Mouse (Mus musculus) left cerebral cortex, adult 2 months (tissue): Measurements from ENCODE around the gene Cdc6. TPM values are rescaled to one million over a fixed set of nuclear protein-coding genes. Genes with fewer than 3 reads are reported as not detected.

Experiments
- DNase-seq, 2 experiments: peaks; one replicate each; pipeline ENCODE4 v3.0.0; 2021 to 2022; ENCODE audit warnings: low spot score in 2 of 2, mixed read lengths in 1 of 2; ENCODE audit errors: extremely low spot score in 1 of 2
- H3K27ac ChIP-seq: fragments of 200-600 bp; 2 replicates; pipeline ENCODE4 v1.8.1; 2022
- H3K4me3 ChIP-seq: fragments of 200-600 bp; 2 replicates; pipeline ENCODE4 v1.8.1; 2022
- CTCF ChIP-seq: fragments of 200-600 bp; IDR thresholded peaks from 2 replicates; pipeline ENCODE4 v1.8.1; 2022; ENCODE audit warnings: antibody characterized with exemption, mild to moderate bottlenecking, moderate library complexity
- intact Hi-C: fragments of 180-260 bp; cut with DNase I; formaldehyde crosslinking; loops from one replicate; pipeline ENCODE4 v1.15.1; 2025
- total RNA-seq, 2 experiments: library from RNA; stranded (reverse); gene quantifications; 2 replicates each; pipeline ENCODE4 v1.2.3; 2021

Gene Cdc6
- total RNA-seq, 2 experiments from 2014 or later: 0.35 to 0.36 TPM

GRCm38 (mm10) chr11:98935123-98935522 is 27.5 kb downstream of the Cdc6 start:
- intact Hi-C loops: no loop called here
- no peak for TF ChIP-seq CTCF
- no peak for DNase-seq
- Histone ChIP-seq H3K27ac (no peak overlapping the region), H3K4me3 (no peak overlapping the region)

DNA sequence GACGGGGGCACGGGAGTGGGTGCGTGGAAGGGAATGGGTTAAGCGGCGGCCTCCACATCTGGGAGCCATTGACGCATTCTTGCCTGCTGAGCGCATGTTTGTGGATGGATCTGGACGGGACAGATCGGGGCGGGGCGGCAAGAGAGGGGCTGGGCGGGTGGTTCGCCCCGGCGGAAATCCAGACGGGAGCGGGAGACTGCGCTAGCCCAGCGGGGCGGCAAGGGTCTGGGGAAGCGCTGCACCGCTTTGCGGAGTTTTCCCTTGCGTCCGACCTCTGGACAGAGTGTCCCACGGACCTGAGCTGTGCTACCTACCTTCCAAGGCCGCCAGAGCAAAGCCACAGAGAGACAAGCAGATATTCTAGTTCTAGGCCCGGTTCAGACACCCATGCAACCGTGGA is 28.6 kb downstream of the Cdc6 start:
- TF ChIP-seq CTCF: no peak
- no peak for DNase-seq
- intact Hi-C loops: no loop called here
- peak overlapping the region; percentile 21 for H3K4me3 ChIP-seq
- H3K27ac ChIP-seq: peak overlapping the region; percentile 56

GRCm38 (mm10) chr11:98936606-98937409 is 29.2 kb downstream of the Cdc6 start:
- Histone ChIP-seq H3K27ac (peak overlapping the region; percentile 56), H3K4me3 (peak overlapping the region; percentile 57)
- intact Hi-C loops: no loop called here
- no peak for DNase-seq
- no peak for TF ChIP-seq CTCF

DNA sequence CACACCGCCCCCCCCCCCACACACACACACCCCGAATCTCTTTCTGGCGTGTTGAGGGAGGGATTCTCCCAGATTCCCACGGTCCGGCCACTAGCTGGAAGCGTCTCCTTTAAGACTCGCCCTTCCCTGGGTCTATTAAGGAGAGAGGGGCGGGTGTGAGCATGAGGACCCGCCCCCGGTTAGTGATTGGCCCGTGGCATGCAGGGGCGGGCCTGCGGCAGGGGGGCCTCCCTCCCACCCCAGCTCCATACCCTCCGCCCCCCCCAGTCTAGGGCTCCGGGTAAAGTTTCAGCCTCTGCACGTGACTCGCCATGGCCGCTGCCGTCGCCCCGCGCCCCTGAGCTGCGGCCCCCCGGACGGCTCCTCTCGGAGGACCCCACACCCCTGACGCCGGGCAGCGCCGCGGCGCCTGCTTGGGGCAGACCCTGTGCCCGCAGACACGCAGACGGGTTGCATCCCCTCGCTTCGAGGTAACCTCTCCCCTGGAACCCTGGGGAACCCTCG is 29.9 kb downstream of the Cdc6 start:
- peak in 1 of 2 experiments; percentile 75 for DNase-seq
- intact Hi-C loops: no loop called here
- TF ChIP-seq CTCF: no peak
- H3K27ac ChIP-seq: peak overlapping the region; percentile 80
- H3K4me3 ChIP-seq: peak overlapping the region; percentile 57

- no peak for TF ChIP-seq CTCF
- intact Hi-C loops: no loop called here
- peak overlapping the region; percentile 57 for H3K4me3 ChIP-seq
- peak overlapping the region; percentile 80 for H3K27ac ChIP-seq
- peak in 1 of 2 experiments; percentile 48 for DNase-seq
Observed at GRCm38 (mm10) chr11:98937914-98938694, 30.5 kb downstream of the Cdc6 start.

DNA sequence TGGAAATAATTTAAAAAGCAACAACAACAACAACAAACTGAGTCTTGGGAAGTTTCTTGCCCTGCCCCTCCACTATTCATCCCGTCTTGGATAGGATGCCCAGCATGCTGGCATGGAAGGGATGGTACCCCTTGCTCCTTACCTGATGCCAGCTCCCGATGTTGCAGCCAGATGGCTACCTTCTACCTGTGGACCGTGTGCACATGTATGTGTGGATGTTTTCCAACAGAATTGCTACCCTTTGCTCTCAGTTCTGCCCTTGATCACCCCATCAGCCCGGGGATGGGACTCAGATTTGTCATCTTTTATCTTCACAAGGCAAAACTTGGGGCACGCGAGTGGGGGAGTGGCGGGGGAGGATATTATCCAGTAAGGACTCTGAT is 31.1 kb downstream of the Cdc6 start:
- Histone ChIP-seq H3K4me3 (peak overlapping the region; percentile 57), H3K27ac (no peak overlapping the region; the same call in 1 of the 2 replicates)
- no peak for TF ChIP-seq CTCF
- DNase-seq: no peak
- intact Hi-C loops: no loop called here

- Histone ChIP-seq H3K27ac (peak overlapping the region; percentile 4; the same call in 1 of the 2 replicates), H3K4me3 (no peak overlapping the region)
Observed at GRCm38 (mm10) chr11:98939084-98939952, 31.7 kb downstream of the Cdc6 start.

DNA sequence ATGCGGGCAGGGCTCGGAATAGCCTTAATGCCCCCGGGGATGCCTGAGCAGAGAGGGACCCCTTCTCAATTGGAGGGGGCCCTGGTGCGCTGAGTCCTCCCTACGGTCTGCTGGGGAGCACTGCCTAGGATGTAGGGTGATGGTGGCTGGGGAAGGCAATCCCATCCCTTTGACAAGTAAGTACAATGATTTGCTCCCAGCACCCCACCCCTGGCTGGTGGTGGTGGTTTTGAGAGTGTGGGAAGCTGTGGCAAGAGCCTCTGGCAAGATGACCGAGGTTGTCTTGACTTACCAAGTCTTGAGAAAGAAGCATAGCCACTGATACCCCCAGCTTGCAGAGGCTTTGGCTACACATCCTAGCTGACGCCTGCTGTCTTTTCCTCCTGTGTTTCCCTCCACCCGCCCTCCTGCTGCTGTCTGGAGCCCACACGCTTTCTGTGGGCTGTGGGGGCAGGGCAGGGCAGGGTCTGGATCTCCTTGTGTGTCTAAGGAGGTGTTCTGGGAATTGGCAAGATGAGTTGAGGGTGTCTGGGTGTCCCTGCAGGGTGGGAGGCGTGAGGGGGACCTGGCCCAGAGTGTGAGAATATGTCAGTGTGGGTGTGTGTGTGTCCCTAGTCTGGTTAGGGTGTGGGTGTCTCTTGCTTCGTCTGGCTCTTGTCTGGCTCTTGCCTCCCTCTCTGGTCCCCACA is 32.5 kb downstream of the Cdc6 start:
- DNase-seq: peak; percentile 53 to 62
- intact Hi-C loops: loop anchor here (1.0 to 2.0 kb wide), 2 partner anchors 15 to 23 kb away; no protein-coding TSS in a partner anchor
- H3K4me3 ChIP-seq: peak overlapping the region; percentile 11; the same call in 1 of the 2 replicates
- no peak for TF ChIP-seq CTCF
- H3K27ac ChIP-seq: peak overlapping the region; percentile 4; the same call in 1 of the 2 replicates

More at GRCm38 (mm10) chr11:98939084-98939952, 31.7 kb downstream of the Cdc6 start:
- no peak for DNase-seq
- intact Hi-C loops: no loop called here
- no peak for TF ChIP-seq CTCF

- DNase-seq: no peak
- peak overlapping the region; percentile 86; the same call in 1 of the 2 replicates for H3K27ac ChIP-seq
- peak overlapping the region; percentile 13; the same call in 1 of the 2 replicates for H3K4me3 ChIP-seq
- TF ChIP-seq CTCF: no peak
- intact Hi-C loops: loop anchor here (1.0 to 2.0 kb wide), 2 partner anchors 14 to 23 kb away; no protein-coding TSS in a partner anchor
Observed at GRCm38 (mm10) chr11:98940776-98941175, 33.2 kb downstream of the Cdc6 start.

DNA sequence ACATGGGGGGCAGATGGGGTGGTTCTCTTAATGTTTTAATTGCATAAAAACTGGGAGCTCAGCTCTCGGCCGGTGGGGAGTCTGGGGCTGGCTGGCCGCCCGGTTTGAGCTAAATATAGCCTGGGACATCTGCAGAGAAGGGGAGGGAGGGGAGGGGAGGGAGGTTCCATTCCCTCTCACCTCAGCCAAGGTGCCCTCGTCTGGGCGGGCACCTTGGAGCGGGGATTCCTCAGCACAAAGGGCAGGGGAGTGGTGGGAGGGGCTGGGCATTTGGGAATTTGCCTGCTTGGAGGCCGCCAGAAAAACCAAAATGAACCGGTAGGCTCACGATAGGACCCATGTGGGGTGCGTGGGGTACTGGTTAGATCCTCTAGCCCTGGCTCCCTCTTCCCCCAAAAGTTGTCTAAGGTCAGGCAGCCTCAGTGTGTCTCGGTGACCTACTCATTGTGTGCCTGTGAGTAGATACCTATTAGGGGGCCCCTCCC is 33.8 kb downstream of the Cdc6 start:
- intact Hi-C loops: loop anchor here (2.0 kb wide), 1 partner anchor 13 kb away; no protein-coding TSS in a partner anchor
- peak; percentile 55 to 67 for DNase-seq
- Histone ChIP-seq H3K27ac (peak overlapping the region; percentile 86), H3K4me3 (peak overlapping the region; percentile 43)
- no peak for TF ChIP-seq CTCF
